Mouse (Mus musculus) myocyte (in vitro differentiated cells): ENCODE data around the gene Sgk2.

Experiments
- E2F4 ChIP-seq: IDR thresholded peaks from one replicate; pipeline ENCODE4 v1.6.1; 2011; ENCODE audit warnings: mild to moderate bottlenecking, control low read depth, moderate library complexity; ENCODE audit not compliant: insufficient read depth
- MAX ChIP-seq: IDR thresholded peaks from one replicate; pipeline ENCODE4 v1.6.1; 2011; ENCODE audit warnings: low read depth, mild to moderate bottlenecking, control low read depth
- MYOD1 ChIP-seq, 3 experiments: IDR thresholded peaks; one replicate each; pipeline ENCODE4 v1.6.1; 2011; ENCODE audit warnings: control low read depth in 2 of 3, low read depth in 2 of 3, mild to moderate bottlenecking in 2 of 3, moderate library complexity in 1 of 3; ENCODE audit not compliant: insufficient read length in 2 of 3, control insufficient read depth in 1 of 3
- MYOG ChIP-seq, 3 experiments: IDR thresholded peaks; one replicate each; pipeline ENCODE4 v1.6.1; 2011; ENCODE audit warnings: control low read depth in 2 of 3, low read depth in 2 of 3, mild to moderate bottlenecking in 2 of 3; ENCODE audit not compliant: insufficient read length in 2 of 3, control insufficient read depth in 1 of 3, insufficient read depth in 1 of 3
- POLR2A ChIP-seq: IDR thresholded peaks from one replicate; pipeline ENCODE4 v1.6.1; 2011; ENCODE audit warnings: low read depth, mild to moderate bottlenecking, control low read depth, moderate library complexity; ENCODE audit not compliant: insufficient read length
- POLR2AphosphoS2 ChIP-seq: IDR thresholded peaks from one replicate; pipeline ENCODE4 v1.6.1; 2011; ENCODE audit warnings: low read depth, control low read depth; ENCODE audit not compliant: insufficient read length
- REST ChIP-seq: IDR thresholded peaks from one replicate; pipeline ENCODE4 v1.6.1; 2011; ENCODE audit warnings: mild to moderate bottlenecking, control low read depth, moderate library complexity; ENCODE audit not compliant: insufficient read depth, insufficient read length
- SRF ChIP-seq: IDR thresholded peaks from one replicate; pipeline ENCODE4 v1.6.1; 2011; ENCODE audit warnings: low read depth; ENCODE audit not compliant: control insufficient read depth, insufficient read length
- TCF12 ChIP-seq: IDR thresholded peaks from one replicate; pipeline ENCODE4 v1.6.1; 2011; ENCODE audit warnings: mild to moderate bottlenecking, control low read depth; ENCODE audit not compliant: poor library complexity, insufficient read depth, severe bottlenecking
- TCF3 ChIP-seq: IDR thresholded peaks from one replicate; pipeline ENCODE4 v1.6.1; 2011; ENCODE audit warnings: low read depth, control low read depth; ENCODE audit not compliant: insufficient read length
- USF1 ChIP-seq: IDR thresholded peaks from one replicate; pipeline ENCODE4 v1.6.1; 2011; ENCODE audit warnings: low read depth, mild to moderate bottlenecking, control low read depth, moderate library complexity

- no peak for TF ChIP-seq TCF12
- TF ChIP-seq E2F4 = no peak
- TF ChIP-seq POLR2A = no peak
- no peak for TF ChIP-seq POLR2AphosphoS2
- TF ChIP-seq MAX = no peak
- TF ChIP-seq REST = no peak
- no peak for TF ChIP-seq MYOD1 (IDR thresholded peaks at IDR 0.05; ENCODE audit: control insufficient read depth in 1 of 3, insufficient read length in 2 of 3, low read depth in 2 of 3)
- no peak for TF ChIP-seq MYOG (IDR thresholded peaks at IDR 0.05; ENCODE audit: control insufficient read depth in 1 of 3, insufficient read depth in 1 of 3, insufficient read length in 2 of 3, low read depth in 2 of 3)
- no peak for TF ChIP-seq SRF
- TF ChIP-seq USF1 = no peak
- no peak for TF ChIP-seq TCF3
These were observed 11.1 kb upstream of the Sgk2 start for GRCm38 (mm10) chr2:162976001-162976400.
